Mouse (Mus musculus): ENCODE results near the gene Hdac9. TPM values are rescaled to one million over a fixed set of nuclear protein-coding genes. Genes with fewer than 3 reads are reported as not detected.

Hdac9 gene
- polyA plus RNA-seq, 1 experiment from 2014 or later, result 3.2 TPM

GRCm38 (mm10) chr12:34604521-34604920 lies 312.4 kb downstream of the Hdac9 start:
- H3K4me2 ChIP-seq (ENCODE audit: low read depth, low read length), result no peak overlapping the region
- no peak overlapping the region for H3K27ac ChIP-seq (ENCODE audit: low read length)
- no peak for ATAC-seq
- WGBS, result 74% methylated on average over 4 of the region's 4 CpGs
- no peaks in the 10 kb centered on the region for H3K27me3 ChIP-seq (replicated peaks; ENCODE audit: control insufficient read depth, insufficient read depth, low read length)
- H3K9ac ChIP-seq (ENCODE audit: low read depth, low read length), result no peak overlapping the region
- no peaks in the 10 kb centered on the region for H3K36me3 ChIP-seq (ENCODE audit: control insufficient read depth, insufficient read depth, low read length)
- H3K4me3 ChIP-seq (ENCODE audit: low read length), result no peak overlapping the region
- no peaks in the 10 kb centered on the region for H3K4me1 ChIP-seq (ENCODE audit: control insufficient read depth, insufficient read depth, low read length)
- no peaks in the 10 kb centered on the region for H3K9me3 ChIP-seq (ENCODE audit: control insufficient read depth, low read length)

GRCm38 (mm10) chr12:34594167-34594793 lies 322.6 kb downstream of the Hdac9 start:
- H3K27ac ChIP-seq (ENCODE audit: low read length), result no peak overlapping the region
- no peaks in the 10 kb centered on the region for H3K9me3 ChIP-seq (ENCODE audit: control insufficient read depth, low read length)
- no peaks in the 10 kb centered on the region for H3K4me1 ChIP-seq (ENCODE audit: control insufficient read depth, insufficient read depth, low read length)
- H3K9ac ChIP-seq (ENCODE audit: low read depth, low read length), result no peak overlapping the region
- no peak for ATAC-seq
- H3K4me3 ChIP-seq (ENCODE audit: low read length), result no peak overlapping the region
- H3K27me3 ChIP-seq (replicated peaks; ENCODE audit: control insufficient read depth, insufficient read depth, low read length), result no peaks in the 10 kb centered on the region
- no peak overlapping the region for H3K4me2 ChIP-seq (ENCODE audit: low read depth, low read length)
- 77% methylated on average over 10 of the region's 10 CpGs for WGBS
- no peaks in the 10 kb centered on the region for H3K36me3 ChIP-seq (ENCODE audit: control insufficient read depth, insufficient read depth, low read length)

GRCm38 (mm10) chr12:34587171-34587570 lies 329.7 kb downstream of the Hdac9 start:
- no peaks in the 10 kb centered on the region for H3K27me3 ChIP-seq (replicated peaks; ENCODE audit: control insufficient read depth, insufficient read depth, low read length)
- no peaks in the 10 kb centered on the region for H3K36me3 ChIP-seq (ENCODE audit: control insufficient read depth, insufficient read depth, low read length)
- no peak overlapping the region for H3K4me3 ChIP-seq (ENCODE audit: low read length)
- ATAC-seq, result no peak
- no peak overlapping the region for H3K9ac ChIP-seq (ENCODE audit: low read depth, low read length)
- H3K4me1 ChIP-seq (ENCODE audit: control insufficient read depth, insufficient read depth, low read length), result no peaks in the 10 kb centered on the region
- no peak overlapping the region for H3K4me2 ChIP-seq (ENCODE audit: low read depth, low read length)
- WGBS, result 32% methylated on average over 4 of the region's 4 CpGs
- H3K9me3 ChIP-seq (ENCODE audit: control insufficient read depth, low read length), result no peaks in the 10 kb centered on the region
- H3K27ac ChIP-seq (ENCODE audit: low read length), result no peak overlapping the region

GRCm38 (mm10) chr12:34582522-34582921 lies 334.4 kb downstream of the Hdac9 start:
- 86% methylated on average over 4 of the region's 4 CpGs for WGBS
- H3K36me3 ChIP-seq (ENCODE audit: control insufficient read depth, insufficient read depth, low read length), result no peaks in the 10 kb centered on the region
- no peaks in the 10 kb centered on the region for H3K9me3 ChIP-seq (ENCODE audit: control insufficient read depth, low read length)
- H3K4me2 ChIP-seq (ENCODE audit: low read depth, low read length), result no peak overlapping the region
- no peak for ATAC-seq
- H3K9ac ChIP-seq (ENCODE audit: low read depth, low read length), result no peak overlapping the region
- no peaks in the 10 kb centered on the region for H3K4me1 ChIP-seq (ENCODE audit: control insufficient read depth, insufficient read depth, low read length)
- H3K27me3 ChIP-seq (replicated peaks; ENCODE audit: control insufficient read depth, insufficient read depth, low read length), result no peaks in the 10 kb centered on the region
- no peak overlapping the region for H3K4me3 ChIP-seq (ENCODE audit: low read length)
- no peak overlapping the region for H3K27ac ChIP-seq (ENCODE audit: low read length)

GRCm38 (mm10) chr12:34579220-34579619 lies 337.7 kb downstream of the Hdac9 start:
- ATAC-seq, result no peak
- Histone ChIP-seq H3K27ac (ENCODE audit: low read length) (no peak overlapping the region), H3K36me3 (ENCODE audit: control insufficient read depth, insufficient read depth, low read length) (no peaks in the 10 kb centered on the region), H3K9ac (ENCODE audit: low read depth, low read length) (no peak overlapping the region), H3K4me3 (ENCODE audit: low read length) (no peak overlapping the region), H3K4me1 (ENCODE audit: control insufficient read depth, insufficient read depth, low read length) (no peaks in the 10 kb centered on the region), H3K27me3 (replicated peaks; ENCODE audit: control insufficient read depth, insufficient read depth, low read length) (no peaks in the 10 kb centered on the region), H3K4me2 (ENCODE audit: low read depth, low read length) (no peak overlapping the region), H3K9me3 (ENCODE audit: control insufficient read depth, low read length) (no peaks in the 10 kb centered on the region)
- 57% methylated on average over 1 of the region's 1 CpGs for WGBS

GRCm38 (mm10) chr12:34571069-34571468 lies 345.8 kb downstream of the Hdac9 start:
- Histone ChIP-seq H3K27me3 (replicated peaks; ENCODE audit: control insufficient read depth, insufficient read depth, low read length) (no peaks in the 10 kb centered on the region), H3K9ac (ENCODE audit: low read depth, low read length) (no peak overlapping the region), H3K4me2 (ENCODE audit: low read depth, low read length) (no peak overlapping the region), H3K36me3 (ENCODE audit: control insufficient read depth, insufficient read depth, low read length) (no peaks in the 10 kb centered on the region), H3K9me3 (ENCODE audit: control insufficient read depth, low read length) (no peaks in the 10 kb centered on the region), H3K27ac (ENCODE audit: low read length) (no peak overlapping the region), H3K4me1 (ENCODE audit: control insufficient read depth, insufficient read depth, low read length) (no peaks in the 10 kb centered on the region), H3K4me3 (ENCODE audit: low read length) (no peak overlapping the region)
- 90% methylated on average over 1 of the region's 1 CpGs for WGBS
- ATAC-seq, result no peak

GRCm38 (mm10) chr12:34569472-34569871 lies 347.4 kb downstream of the Hdac9 start:
- Histone ChIP-seq H3K36me3 (ENCODE audit: control insufficient read depth, insufficient read depth, low read length) (no peaks in the 10 kb centered on the region), H3K27ac (ENCODE audit: low read length) (no peak overlapping the region), H3K4me2 (ENCODE audit: low read depth, low read length) (no peak overlapping the region), H3K9me3 (ENCODE audit: control insufficient read depth, low read length) (no peaks in the 10 kb centered on the region), H3K4me1 (ENCODE audit: control insufficient read depth, insufficient read depth, low read length) (no peaks in the 10 kb centered on the region), H3K27me3 (replicated peaks; ENCODE audit: control insufficient read depth, insufficient read depth, low read length) (no peaks in the 10 kb centered on the region), H3K4me3 (ENCODE audit: low read length) (no peak overlapping the region), H3K9ac (ENCODE audit: low read depth, low read length) (no peak overlapping the region)
- WGBS, result 80% methylated on average over 3 of the region's 3 CpGs
- ATAC-seq, result no peak

GRCm38 (mm10) chr12:34569052-34569451 lies 347.8 kb downstream of the Hdac9 start:
- ATAC-seq, result no peak
- H3K9me3 ChIP-seq (ENCODE audit: control insufficient read depth, low read length), result no peaks in the 10 kb centered on the region
- no peak overlapping the region for H3K9ac ChIP-seq (ENCODE audit: low read depth, low read length)
- H3K36me3 ChIP-seq (ENCODE audit: control insufficient read depth, insufficient read depth, low read length), result no peaks in the 10 kb centered on the region
- WGBS, result 74% methylated on average over 3 of the region's 3 CpGs
- H3K27ac ChIP-seq (ENCODE audit: low read length), result no peak overlapping the region
- no peak overlapping the region for H3K4me3 ChIP-seq (ENCODE audit: low read length)
- no peaks in the 10 kb centered on the region for H3K4me1 ChIP-seq (ENCODE audit: control insufficient read depth, insufficient read depth, low read length)
- H3K27me3 ChIP-seq (replicated peaks; ENCODE audit: control insufficient read depth, insufficient read depth, low read length), result no peaks in the 10 kb centered on the region
- H3K4me2 ChIP-seq (ENCODE audit: low read depth, low read length), result no peak overlapping the region

- no peaks in the 10 kb centered on the region for H3K27me3 ChIP-seq (replicated peaks; ENCODE audit: control insufficient read depth, insufficient read depth, low read length)
- no peak overlapping the region for H3K9ac ChIP-seq (ENCODE audit: low read depth, low read length)
- no peaks in the 10 kb centered on the region for H3K36me3 ChIP-seq (ENCODE audit: control insufficient read depth, insufficient read depth, low read length)
- WGBS, result 73% methylated on average over 2 of the region's 2 CpGs
- no peak for ATAC-seq
- no peak overlapping the region for H3K4me2 ChIP-seq (ENCODE audit: low read depth, low read length)
- H3K9me3 ChIP-seq (ENCODE audit: control insufficient read depth, low read length), result no peaks in the 10 kb centered on the region
- no peaks in the 10 kb centered on the region for H3K4me1 ChIP-seq (ENCODE audit: control insufficient read depth, insufficient read depth, low read length)
- H3K27ac ChIP-seq (ENCODE audit: low read length), result no peak overlapping the region
- no peak overlapping the region for H3K4me3 ChIP-seq (ENCODE audit: low read length)
Observed at GRCm38 (mm10) chr12:34562331-34562730, 354.6 kb downstream of the Hdac9 start.

- H3K27ac ChIP-seq (ENCODE audit: low read length), result no peak overlapping the region; the same call in 1 of the 2 replicates
- peaks cover 2% of the 10 kb centered on the region; the same call in 1 of the 2 replicates for H3K4me1 ChIP-seq (ENCODE audit: control insufficient read depth, insufficient read depth, low read length)
- 51% methylated on average over 5 of the region's 5 CpGs for WGBS
- no peak for ATAC-seq
- H3K9me3 ChIP-seq (ENCODE audit: control insufficient read depth, low read length), result no peaks in the 10 kb centered on the region
- no peak overlapping the region for H3K4me3 ChIP-seq (ENCODE audit: low read length)
- no peak overlapping the region for H3K4me2 ChIP-seq (ENCODE audit: low read depth, low read length)
- H3K9ac ChIP-seq (ENCODE audit: low read depth, low read length), result no peak overlapping the region
- H3K36me3 ChIP-seq (ENCODE audit: control insufficient read depth, insufficient read depth, low read length), result no peaks in the 10 kb centered on the region
- H3K27me3 ChIP-seq (replicated peaks; ENCODE audit: control insufficient read depth, insufficient read depth, low read length), result no peaks in the 10 kb centered on the region
Observed at GRCm38 (mm10) chr12:34559001-34559400, 357.9 kb downstream of the Hdac9 start.

Measured in intestine, embryonic 16.5 days (tissue).